Mouse (Mus musculus) gastrocnemius, adult 8-10 months (tissue): Measurements from ENCODE around the gene Ttc21a. TPM values are rescaled to one million over a fixed set of nuclear protein-coding genes. Genes with fewer than 3 reads are reported as not detected.

ENCODE experiments used
- DNase-seq, 2 experiments: peaks; one replicate each; pipeline ENCODE4 v3.0.0; 2022; ENCODE audit warnings: low spot score in 2 of 2
- total RNA-seq, 4 experiments: library from RNA; stranded (reverse); gene quantifications; 2 replicates each; pipeline ENCODE4 v1.2.4; 2022

Gene Ttc21a
- total RNA-seq = not detected

DNA sequence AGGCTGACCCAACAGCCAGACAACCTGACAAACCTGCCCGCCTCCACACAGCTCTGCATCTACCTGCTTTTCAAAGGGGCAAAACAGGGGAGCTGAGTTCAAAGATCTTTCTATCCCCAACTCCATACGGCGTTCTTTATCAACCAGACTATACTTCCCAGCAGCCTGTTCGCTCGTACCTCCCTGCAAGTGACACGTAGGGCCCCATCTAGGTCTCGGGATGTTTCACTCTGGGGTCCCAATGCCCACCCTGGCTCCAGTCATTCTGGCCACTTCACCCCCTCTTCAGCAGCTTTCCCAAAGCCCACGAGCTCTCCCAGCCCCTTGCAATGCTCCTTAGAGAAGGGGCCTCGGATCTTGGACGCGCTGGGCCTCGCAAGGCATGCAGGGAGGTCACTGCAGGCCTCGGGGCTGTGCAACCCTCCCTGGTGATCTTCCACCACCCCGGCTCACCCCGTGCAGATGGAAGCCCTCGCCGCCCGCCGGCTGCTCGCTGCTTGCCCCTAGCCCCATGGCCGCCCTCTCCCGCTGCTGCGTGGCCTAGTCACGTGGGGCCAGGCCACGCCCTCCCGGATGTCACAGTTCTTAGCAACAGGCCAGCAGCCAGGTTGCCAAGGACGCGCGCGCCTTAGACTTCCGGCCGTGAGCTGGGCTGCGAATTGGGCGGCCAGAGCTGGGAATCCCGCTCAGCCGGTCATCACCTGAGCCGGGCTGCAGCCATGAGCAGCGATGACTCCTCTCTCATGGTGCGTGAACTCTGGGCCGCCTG, at the start of gene Ttc21a, which contains the start of gene Gorasp1:
Ttc21a (plus strand) TSS at position 602 of the 769 bp plus-strand sequence.
Gorasp1 (minus strand) TSS at position 561 of the 769 bp plus-strand sequence.
- peak; percentile 93 to 94 for DNase-seq

- DNase-seq = no peak
These were observed 48.6 kb upstream of the Ttc21a start for GRCm38 (mm10) chr9:119888843-119889246.

DNA sequence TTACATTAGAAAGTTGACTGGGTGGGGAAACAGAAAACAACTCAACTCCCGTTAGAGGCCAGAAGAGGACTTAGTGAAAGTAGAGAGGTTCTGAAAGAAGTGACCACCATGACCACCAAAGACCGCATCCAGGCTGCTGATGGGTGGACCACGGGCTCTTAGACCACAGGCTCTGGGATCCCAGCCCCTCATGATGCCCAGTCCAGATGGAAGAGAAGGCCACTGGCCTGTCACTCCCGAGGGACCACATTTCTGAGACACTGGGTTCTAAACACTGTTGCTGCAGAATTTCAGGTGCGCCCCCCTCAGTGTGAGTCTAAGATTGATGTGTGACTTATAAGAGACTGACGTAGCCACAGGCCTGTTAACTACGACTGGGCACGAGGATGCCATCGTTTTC, 48.0 kb upstream of the Ttc21a start:
- DNase-seq = no peak

- DNase-seq = no peak
These were observed 46.7 kb upstream of the Ttc21a start for GRCm38 (mm10) chr9:119890692-119891091.

DNA sequence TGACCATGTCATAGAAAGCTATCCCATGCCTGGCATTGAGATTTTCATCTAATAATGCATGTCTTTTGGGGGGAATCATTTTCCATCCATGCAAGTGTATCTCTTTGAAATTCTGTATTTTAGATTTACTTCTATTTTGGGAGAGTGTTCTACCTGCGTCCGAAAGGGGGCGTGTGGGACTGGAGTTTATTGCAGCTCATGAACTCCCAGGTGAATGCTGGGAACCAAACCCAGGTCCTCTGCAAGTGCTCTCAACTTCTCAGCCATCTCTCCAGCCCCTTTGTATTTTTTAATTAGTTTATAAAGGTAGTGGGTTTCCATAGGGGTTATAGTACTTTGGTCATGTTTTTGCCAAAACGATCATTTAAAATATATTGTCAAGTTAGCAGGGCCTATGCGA, 43.5 kb upstream of the Ttc21a start:
- DNase-seq = no peak

DNA sequence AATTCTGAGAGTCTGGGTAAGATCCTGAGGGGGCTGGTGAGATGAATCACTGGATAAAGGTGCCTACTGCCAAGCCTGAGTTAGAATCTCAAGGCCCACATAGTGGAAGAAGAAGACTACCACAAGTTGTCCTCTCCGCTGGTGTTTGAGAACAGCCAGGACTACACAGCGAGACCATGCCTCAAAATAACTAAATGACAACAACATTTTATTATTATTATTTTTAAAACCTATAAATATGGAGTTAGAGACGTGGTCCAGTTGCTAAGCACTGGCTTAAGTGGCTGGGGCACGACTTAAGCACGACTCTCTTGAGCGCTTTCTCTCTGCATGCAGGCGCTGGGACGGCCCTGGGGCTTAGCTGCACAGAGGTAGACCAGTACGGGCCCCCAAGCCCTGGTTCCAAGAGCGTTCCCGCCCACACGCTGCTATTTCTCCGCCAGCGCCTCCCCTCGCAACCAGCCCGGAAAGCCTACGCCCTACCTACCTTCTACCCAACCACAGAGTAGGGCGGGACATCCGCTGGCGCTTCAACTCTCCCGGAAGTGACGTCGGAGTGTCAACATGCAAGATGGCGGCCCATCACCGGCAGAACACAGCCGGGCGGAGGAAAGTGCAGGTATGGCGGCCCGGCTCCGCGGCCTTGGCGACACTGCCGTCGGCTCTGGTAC, 42.9 kb upstream of the Ttc21a start, which contains the start of gene Wdr48:
Wdr48 (plus strand) TSS at position 540 of the 671 bp plus-strand sequence.
- peak; percentile 96 for DNase-seq

DNA sequence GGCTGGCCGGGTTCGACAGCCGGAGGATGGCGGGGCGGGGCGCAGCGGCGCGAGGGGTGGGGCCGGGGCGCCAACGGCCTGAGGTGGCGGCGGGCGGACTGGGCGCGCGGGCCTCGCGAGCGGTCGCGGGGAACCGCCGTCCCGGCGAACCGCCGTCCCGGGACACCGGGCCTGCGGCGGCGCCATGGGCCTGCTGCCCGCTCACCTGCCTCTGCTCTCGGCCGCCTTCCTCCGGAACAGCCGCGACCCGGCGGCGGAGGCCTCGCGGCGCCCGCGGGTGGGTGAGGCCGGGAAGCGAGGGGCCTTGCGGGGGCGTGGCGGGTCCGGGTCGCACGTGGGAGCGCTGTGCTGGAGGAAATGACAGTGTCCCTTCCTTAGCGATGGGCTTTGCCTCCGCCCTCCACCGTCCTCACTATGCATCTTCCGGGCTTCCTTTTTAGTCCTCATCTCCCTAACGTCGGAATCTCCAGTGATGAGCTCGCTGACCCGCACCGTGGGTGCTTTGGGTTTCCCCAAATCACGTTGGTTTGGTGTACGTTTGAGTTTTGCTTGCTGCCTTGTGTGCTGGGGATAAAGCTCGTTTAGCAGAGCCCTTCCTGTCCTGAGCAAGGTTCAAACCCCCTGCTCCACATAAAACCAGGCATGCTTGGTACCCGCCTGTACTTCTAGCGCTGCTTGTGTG, 42.2 kb upstream of the Ttc21a start:
- peak in 1 of 2 experiments; percentile 3 for DNase-seq

GRCm38 (mm10) chr9:119899446-119899845, 38.0 kb upstream of the Ttc21a start:
- no peak for DNase-seq

DNA sequence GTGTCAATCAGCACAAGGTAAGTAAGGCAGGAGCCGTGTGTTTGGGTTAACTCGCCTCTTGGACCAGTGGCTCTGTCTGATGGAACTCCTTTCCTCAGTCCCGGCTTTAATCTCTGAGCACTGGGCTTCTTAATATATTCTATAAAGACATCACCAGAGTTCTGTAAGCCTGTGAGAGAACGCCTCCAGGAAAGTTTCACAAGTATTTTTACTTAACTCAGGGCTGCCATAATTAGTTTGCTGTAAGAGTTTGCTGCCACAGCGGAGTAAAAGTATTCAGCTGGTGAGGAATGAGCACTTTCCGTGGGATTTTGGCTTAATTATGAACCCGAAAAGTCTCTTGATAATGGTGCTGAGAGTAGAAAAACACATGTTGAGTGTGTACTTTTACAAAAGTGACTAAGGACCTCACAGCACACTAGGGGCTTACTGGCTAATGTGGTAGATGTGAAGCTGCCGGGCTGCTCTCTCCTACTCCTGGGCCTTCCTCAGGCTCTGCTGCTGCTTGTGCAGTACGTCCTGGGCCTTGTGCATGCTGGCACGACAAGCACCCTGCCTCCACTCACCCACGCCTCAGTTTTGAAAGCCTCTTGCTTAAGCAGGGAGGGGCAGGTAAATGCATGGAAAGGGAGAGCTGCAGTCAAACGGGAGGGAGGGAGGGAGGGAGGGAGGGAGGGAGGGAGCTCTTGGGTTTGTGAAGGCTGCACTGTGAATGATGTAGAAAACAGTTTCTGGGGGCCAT, 34.8 kb upstream of the Ttc21a start:
- DNase-seq = no peak

DNA sequence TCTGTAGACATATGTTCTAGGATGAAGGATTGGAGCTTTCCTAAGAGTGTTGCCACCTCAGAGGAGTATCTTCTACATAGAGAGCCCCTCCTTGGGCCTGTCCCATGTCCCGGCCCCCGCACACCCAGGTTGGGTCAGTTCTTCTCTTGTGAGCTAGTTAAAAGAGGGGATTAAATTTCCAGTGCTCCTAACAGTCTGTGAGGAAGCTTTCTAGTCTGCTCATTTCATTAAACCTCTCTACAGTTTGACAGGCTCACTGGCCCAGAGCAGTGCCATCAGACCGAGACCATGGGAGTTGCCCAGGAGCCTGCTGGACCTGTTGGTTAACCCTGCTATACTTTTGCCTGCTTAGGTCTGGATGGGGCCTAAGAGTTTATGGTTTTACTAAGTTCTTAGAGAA, 28.7 kb upstream of the Ttc21a start:
- no peak for DNase-seq

GRCm38 (mm10) chr9:119909931-119910330, 27.5 kb upstream of the Ttc21a start:
- DNase-seq = no peak

GRCm38 (mm10) chr9:119913087-119913838, 24.1 kb upstream of the Ttc21a start:
- no peak for DNase-seq

DNA sequence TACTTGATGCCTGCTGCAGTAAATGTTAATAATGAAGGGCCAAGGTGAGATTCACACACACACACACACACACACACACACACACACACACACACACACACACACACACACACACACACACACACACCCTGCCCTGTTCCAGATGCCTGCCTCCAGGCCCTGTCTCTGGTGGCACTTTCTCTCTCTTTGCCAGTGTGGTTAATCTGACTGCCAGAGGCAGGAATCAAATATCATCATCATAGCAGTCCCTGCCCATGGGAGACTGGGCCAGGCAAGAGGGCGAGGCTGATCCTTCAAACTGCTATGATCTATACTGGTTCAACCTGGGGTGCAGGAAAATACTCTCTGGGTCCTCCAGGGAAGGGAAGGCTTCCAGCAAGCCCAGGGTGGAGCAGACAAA, 17.5 kb upstream of the Ttc21a start:
- peak in 1 of 2 experiments; percentile 15 for DNase-seq

DNA sequence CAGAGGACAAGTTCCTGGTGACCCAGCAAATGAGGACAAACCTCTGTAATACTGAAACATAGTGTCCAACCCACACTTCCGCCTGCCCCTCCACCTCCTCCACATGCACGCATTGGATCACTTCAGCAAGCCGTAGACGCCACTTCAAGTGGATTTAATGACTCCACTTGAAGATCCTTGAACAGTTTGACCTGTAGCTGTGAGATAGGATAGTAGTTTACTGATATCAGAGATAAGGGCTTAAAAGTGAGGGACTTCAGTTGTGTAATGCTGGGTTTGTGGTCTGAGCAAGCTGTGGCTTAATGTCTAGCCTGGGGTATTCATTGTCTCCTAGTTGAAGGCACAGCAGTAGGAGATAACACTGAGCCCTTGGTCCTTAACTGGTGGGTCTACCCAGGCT, 13.9 kb upstream of the Ttc21a start:
- DNase-seq = no peak

DNA sequence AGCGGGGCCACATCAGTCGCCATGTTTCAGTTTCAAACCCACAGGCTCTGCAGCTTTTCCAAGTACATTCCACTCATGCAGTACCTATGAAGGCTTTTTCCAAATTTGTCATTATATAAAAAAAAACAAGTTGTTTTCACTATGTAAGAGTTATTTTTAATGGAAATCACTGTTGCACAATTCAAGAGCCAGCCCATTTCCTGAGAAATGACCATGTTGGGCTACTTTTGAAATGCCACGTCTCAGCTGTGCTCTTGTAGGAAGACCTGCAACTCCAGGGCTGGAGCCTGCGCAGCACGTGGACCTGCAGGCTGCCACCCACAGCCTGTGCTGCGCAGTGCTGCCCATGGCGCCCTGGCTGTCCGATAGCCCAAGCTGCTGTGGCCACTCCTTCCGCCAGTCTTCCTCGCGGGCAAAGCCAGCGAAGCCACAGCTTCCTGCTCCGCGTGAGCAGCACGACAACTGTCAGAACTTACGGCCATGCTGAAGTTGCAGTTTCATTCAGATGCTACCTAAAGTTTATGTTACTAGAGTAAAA, 12.2 kb upstream of the Ttc21a start:
- no peak for DNase-seq

GRCm38 (mm10) chr9:119925729-119926128, 11.7 kb upstream of the Ttc21a start:
- no peak for DNase-seq

GRCm38 (mm10) chr9:119926497-119926896, 10.9 kb upstream of the Ttc21a start:
- DNase-seq = no peak

- no peak for DNase-seq
These were observed 5.0 kb upstream of the Ttc21a start for GRCm38 (mm10) chr9:119932358-119932757.

DNA sequence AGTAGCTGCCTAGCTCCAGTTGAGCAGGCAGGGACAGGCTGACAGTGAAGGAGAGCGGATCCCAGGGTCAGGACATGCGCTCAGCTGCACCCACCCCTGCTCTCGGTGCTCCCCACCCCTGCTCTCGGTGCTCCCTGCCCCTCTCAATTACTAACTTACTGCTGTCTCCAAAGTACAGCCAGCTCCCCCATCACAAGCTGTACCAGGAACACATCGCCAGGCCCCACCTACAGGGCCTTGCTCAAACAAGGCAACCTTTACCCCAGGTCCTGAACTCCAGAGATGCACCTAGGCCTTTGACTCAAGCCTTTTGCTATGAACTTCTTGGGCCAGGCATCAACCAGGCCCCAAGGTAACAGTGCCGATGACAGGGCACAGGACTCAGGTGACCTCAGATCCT, 3.7 kb upstream of the Ttc21a start:
- no peak for DNase-seq

- DNase-seq = no peak
These were observed 1.1 kb downstream of the Ttc21a start for GRCm38 (mm10) chr9:119938496-119938895.
